Mouse (Mus musculus) liver (tissue): ENCODE data around the gene Nptx2.

ENCODE experiments used
- DNase-seq: peaks from one replicate; pipeline ENCODE4 v3.0.0-alpha.2; 2020; ENCODE audit warnings: mixed read lengths

Gene Nptx2

DNA sequence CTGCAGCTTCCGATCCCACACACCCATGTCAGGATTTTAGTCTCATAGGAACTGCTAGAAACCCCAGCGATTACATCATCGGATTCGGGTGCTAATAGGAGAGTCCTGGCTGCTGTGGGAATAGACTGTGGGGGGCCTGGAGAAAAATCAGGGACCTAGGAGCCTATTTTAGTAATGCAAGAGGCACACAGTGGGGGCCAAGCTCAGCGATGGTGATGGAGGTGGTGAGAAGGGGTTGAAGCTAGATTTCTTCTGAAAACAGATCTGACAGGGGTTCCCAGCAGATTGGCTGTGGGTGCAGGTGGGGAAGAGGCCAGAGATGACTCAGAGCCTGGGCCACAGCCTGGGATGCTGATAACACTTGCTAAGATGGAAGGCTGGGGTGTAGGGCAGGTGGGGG lies 39.4 kb downstream of the Nptx2 start:
- DNase-seq, result no peak

DNA sequence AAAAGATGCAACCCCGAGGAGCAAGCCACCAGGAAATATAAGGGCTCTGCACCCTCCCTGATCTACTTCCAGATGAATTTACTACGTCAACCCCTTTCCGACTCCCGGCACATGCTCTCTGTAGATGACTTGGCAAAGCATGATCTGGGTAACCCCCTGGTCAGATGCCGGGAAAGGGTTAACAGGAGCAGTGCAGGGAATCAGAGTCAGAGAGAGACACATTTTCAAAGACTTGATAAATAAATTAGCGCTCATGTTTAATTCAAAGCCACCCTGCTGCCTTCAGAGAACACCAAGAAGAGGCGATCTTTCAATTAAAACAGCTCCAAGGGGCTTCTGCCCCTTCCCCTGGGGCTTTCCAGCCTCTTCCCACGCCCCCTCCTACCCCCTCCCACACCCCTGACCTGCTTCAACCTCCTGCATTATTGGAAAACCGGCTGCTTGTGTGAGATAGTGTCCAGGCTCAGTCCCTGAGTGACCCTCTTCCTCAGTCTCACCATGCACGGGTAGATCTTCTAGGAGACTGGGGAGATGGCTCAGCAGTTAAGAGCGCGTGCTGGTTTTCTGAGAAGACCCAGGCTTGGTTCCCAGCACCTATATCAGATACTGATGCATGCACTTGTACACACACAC lies 45.7 kb downstream of the Nptx2 start:
- DNase-seq, result no peak

DNA sequence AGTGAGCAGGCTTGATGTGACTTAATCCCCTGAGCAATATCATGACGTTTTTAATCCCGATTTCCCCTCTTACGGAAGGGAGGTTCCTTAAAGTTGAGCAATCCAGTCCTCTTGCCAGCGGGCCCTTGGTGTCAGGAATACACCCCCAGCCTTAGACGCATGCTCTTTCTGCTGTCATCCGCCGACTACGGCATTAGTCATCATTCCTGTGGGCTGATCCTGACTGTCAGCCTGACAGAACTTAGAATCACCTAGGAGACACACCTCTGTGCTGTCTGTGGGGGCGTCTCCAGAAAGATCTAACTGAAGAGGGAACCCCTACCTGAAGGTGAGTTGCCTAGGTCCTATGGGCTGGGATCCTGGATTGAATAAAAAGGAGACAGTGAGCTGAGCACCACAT lies 49.1 kb downstream of the Nptx2 start:
- DNase-seq, result no peak
